Mouse (Mus musculus) thymus, postnatal 36 days (tissue): ENCODE measurements around the gene F830045P16Rik.

ENCODE experiments used
- DNase-seq, 2 experiments: peaks; one replicate each; pipeline ENCODE4 v3.0.0; 2022; ENCODE audit warnings: mixed read lengths in 2 of 2

Gene F830045P16Rik

DNA sequence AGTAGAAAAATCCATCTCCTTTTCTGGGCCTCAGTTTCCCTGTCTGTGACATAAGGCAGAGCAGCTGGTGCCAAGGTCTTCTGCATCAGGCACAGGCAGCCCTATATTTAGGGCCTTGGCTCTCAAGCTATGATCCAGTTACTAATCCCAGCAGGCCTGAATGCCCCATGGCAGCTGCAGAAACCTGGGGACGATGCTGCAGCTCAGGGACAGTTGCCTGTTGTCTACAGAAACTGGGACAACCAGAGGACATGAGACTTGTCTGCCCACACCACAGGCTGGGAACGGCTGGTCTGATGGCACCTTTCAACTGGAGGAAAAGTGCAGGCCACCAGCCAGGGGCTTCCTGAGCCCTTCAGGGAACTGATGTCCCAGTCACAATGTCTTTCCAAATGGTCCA is at the start of gene F830045P16Rik:
F830045P16Rik (minus strand) TSS at position 226 of the 400 bp plus-strand sequence.
- DNase-seq: no peak

GRCm38 (mm10) chr2:129585904-129586514 is 49.6 kb upstream of the F830045P16Rik start:
- DNase-seq: no peak

DNA sequence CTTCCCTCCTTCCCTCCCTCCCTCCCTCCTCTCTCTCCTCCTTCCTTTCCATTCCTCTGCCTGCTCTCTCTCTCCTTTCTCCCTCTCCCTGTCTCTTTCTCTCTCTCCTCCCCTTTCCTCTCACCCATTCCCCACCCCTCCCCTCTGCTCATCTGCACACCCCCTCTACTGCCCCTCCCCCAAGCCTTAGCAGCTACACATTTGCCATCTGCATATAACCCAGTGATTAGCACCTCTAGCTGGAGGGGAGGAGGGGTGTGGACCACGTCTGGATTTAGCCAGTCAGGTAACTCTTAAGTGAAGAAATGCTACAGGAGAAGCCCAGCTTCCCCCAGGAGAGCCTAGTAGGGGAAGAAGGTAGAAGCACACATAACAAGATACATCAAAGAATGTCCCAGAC is 48.5 kb upstream of the F830045P16Rik start:
- DNase-seq: no peak

DNA sequence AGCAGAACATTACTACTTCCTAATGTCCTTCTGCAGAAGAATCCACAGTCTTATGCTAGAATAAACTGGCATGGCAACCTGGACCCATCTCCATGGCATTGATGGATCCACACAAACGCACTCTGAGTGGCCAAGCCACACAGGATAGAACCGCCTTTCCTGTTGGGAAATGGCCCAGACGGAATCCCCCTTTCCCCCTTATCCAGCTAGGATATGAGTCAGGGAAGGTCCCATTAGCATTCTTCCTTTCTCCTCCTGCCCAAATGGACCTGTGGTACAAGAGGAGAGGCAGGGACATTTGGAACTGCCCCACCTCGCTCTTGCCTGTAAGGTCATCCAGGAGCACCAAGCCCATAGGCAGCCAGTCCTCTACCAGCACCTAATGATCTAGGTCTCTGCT is 45.9 kb upstream of the F830045P16Rik start:
- DNase-seq: no peak

DNA sequence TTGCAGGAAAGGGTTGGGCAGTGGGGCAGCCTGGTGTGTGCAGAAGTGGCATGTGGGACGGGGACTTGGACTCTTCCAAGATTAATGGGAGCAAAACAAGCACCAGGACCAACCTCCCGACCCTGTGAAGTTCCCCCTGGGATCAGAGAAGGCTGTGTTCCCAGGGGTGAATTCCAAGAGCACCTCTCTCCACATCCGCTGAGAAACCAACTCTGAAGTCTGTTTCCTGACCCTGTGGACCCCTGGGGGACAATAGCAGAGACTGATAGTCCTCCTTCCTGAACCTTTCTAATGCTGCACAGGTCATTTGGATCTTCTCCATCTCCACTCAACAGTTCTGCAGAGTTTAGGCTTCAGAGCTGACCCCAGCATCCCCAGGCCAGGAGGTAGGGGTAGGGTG is 45.4 kb upstream of the F830045P16Rik start:
- no peak for DNase-seq

- no peak for DNase-seq
These were observed 44.3 kb upstream of the F830045P16Rik start for GRCm38 (mm10) chr2:129580656-129581055.

GRCm38 (mm10) chr2:129576611-129577447 is 40.4 kb upstream of the F830045P16Rik start:
- DNase-seq: no peak

- DNase-seq: no peak
These were observed 38.7 kb upstream of the F830045P16Rik start for GRCm38 (mm10) chr2:129575113-129575512.

DNA sequence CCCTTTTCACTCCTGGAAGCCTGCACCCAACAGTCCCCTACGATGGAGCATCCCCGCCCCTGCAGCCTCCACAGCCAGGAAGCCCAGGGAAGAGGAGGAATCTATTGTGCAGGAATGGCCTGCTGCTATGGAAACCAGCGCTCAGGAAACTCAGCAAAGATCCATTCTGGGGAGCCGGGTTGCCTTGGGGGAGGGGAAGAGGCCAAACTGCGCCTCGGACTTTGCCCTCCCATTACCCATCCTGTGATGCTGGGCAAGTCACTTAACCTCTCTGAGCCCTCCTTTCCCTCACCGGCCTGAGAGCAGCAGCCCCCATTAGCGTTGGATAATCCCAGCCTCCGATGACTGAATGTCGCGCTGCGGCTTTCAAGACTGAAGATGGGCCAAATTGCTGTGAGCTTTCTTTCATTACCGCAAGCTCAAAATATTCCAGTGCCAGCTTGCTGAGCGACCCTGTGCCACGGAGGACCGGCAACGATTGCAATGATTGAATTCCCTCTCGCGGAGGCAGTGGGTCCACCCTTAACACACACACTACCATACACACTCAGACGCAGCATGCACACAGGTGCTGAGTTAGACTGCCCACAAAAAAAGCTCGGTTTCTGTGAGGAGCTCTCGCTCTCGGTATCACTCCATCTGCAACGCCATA is 38.1 kb upstream of the F830045P16Rik start:
- DNase-seq: no peak

GRCm38 (mm10) chr2:129573701-129574273 is 37.4 kb upstream of the F830045P16Rik start:
- DNase-seq: no peak

DNA sequence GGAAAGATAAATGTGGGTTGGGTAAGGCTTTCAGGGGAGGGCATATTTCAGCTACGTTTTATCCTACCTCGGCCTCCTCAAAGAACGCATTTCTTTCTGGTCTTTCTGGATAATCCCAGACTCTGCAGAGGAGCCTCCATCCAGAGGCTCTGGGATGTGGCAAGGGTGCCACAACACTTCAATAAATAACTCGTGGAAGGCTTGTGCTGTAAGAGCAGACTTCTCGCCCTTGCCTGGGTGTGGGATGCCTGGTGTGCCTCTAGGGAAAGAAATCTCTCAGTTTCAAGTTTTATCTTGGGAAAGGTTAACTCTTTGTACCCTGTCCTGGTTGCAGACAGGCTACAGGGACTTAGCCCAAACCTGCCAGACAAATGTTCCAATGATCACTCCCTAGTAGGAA is 33.2 kb upstream of the F830045P16Rik start:
- no peak for DNase-seq

- DNase-seq: no peak
These were observed 32.7 kb upstream of the F830045P16Rik start for GRCm38 (mm10) chr2:129569120-129569519.

DNA sequence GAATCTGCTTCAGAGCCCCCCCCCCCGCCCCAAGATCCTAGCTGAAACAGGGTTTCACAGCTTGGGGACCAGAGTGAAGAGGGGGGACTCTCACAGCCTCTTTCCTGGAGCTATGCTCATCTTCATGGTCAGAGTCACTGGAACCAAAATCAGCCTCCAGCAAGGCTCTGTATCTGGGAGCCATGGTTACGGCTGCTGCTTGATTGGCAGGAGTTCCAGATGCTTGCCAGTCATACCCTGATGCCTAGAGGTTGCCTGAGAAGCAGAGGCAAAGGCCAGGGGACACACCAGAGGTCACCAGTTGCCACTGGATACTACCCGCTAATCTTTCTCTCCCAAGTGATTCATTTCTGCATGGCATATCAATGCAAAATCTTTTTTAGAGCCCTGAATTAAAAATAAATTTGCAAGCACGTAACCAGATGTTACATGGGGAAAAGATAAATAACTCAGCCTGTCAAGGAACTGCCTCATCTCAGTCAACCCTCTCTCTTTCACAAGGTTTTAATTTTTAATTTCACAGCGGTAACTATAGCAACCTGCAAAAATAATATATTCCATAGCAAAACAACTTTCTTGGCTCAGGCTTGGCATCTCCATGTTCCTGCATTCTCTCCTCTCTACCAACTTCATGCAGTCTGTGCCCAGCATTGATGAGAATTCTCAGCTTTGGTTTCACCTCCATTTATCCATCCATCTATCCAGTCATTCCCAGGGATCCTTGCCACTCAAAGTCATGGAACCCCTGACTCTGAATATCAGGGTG is 27.7 kb upstream of the F830045P16Rik start:
- no peak for DNase-seq

GRCm38 (mm10) chr2:129561796-129562195 is 25.4 kb upstream of the F830045P16Rik start:
- DNase-seq: no peak

DNA sequence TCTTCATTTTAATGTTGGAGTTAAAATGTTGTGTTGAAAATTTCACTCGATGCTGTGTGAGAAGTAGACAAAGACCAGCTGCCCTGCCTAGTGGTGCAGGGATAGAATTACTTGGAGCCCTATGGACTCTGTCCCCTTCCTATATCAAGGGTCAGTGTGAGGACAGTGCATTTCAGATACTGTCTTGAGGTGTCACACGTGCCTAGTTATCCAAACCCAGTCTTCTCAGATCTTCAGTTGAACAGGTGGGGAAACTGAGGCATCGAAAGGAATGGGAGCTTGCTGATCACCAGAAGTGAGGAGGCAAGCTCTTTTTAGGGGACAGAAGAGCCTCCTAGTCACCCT is 22.4 kb upstream of the F830045P16Rik start:
- no peak for DNase-seq

GRCm38 (mm10) chr2:129558008-129558874 is 21.8 kb upstream of the F830045P16Rik start:
- DNase-seq: no peak

GRCm38 (mm10) chr2:129556081-129556480 is 19.7 kb upstream of the F830045P16Rik start:
- DNase-seq: no peak

DNA sequence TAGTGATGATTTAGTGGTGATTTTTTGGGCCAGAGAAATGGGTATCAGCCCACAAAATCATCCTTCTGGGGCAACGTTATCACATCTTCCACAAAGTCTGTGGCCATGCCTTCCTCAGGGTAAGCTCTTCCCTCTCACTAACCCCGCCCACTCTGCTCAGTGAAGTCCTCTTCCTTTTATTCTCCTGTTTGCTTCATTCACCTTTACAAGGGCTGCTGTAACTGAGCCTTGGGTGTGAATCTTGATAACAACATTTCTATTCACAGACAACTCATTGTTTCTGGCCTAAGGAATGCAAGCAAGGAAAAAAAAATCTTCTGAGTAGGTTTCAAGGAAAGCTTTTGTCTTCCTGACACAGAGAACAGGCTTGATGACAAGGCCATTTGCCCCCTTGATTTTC is 14.4 kb upstream of the F830045P16Rik start:
- DNase-seq: no peak

DNA sequence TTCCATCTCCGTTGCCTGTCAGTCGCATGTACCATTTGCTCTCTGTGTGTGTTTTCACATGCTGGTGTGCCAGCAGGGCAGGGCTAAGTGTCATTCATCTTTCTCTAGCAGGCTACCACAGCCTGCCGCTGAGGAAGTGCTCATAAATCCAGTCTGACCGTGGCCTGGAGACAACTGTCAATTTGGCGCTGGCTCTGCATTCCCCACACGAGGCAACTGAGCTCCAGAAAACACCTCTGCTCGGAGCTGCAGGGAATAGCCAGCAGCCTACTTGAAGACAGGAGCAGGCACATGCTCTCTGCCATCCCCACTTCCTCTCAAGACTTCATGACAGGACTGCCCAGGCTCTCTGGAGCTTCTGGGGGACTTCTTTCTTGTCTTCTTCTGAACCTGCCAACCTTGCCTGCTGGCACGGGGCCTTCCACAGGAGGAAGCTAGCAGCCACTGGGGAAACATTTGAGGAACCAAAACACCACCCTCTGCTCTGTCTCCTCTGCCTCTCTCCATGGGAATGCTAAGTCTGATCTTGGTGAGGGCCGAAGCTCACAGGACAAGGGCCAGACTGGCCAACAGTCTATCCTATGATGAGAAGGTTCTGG is 13.2 kb upstream of the F830045P16Rik start:
- DNase-seq: no peak

GRCm38 (mm10) chr2:129546772-129547171 is 10.4 kb upstream of the F830045P16Rik start:
- no peak for DNase-seq

- DNase-seq: no peak
These were observed 9.2 kb upstream of the F830045P16Rik start for GRCm38 (mm10) chr2:129545596-129545995.
